Mouse (Mus musculus) stomach, postnatal 0 days (tissue): ENCODE results near the gene Por.

Experiments used
- CTCF ChIP-seq: IDR thresholded peaks from 2 replicates; pipeline ENCODE4 v1.5.1; 2016; ENCODE audit warnings: antibody characterized with exemption, low read depth, mild to moderate bottlenecking, moderate library complexity
- EP300 ChIP-seq: optimal IDR thresholded peaks from 2 replicates; pipeline ENCODE3; 2016; ENCODE audit warnings: antibody characterized with exemption

DNA sequence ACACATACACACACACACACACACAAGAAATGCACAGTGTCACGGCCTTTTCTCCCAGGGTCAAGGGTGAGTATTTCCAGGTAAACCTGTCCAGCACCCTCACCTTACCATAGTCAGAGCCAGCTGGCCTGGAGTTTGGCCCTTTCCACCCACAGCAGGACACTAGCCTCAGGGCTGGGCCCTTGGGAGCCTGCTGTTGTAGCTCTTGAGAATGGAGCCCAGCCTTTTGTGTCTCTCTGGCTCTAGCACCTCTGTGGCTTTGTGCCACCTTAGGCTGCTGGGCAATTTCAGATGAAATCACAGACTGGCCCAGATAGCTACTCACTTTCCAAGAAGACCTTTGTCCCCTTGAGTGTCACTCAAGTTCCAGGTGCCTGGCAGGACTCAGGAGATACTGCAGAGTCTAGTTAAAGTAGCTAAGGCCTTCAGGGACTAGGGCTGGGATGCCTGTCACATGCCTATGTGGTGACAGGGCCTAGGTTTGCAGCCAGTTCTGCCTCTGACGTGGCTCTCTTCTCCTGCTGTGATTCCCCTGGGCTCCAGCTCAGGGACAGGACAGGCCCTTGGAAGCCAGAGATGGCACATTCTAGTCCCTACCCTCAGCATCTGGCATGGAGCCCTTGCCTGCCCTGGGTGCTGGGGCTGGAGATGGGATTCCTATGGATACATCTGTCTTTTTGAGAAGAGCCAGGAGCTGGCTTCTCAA lies 57.0 kb downstream of the Por start:
- TF ChIP-seq CTCF (no peak), EP300 (no peak)
